Mouse (Mus musculus): Measurements from ENCODE around the gene Ascl1. TPM values are rescaled to one million over a fixed set of nuclear protein-coding genes. Genes with fewer than 3 reads are reported as not detected.

The Ascl1 gene
- 9.3 and 13.5 TPM in 2 replicates for polyA plus RNA-seq (2014; fragmentation: Nextera tagmentation; extraction: Ambion mirVana)

GRCm38 (mm10) chr10:87493576-87493975 is at the start of gene Ascl1:
Ascl1 (minus strand) TSS chr10:87493660.
- peak; percentile 60 for ATAC-seq (ENCODE audit: low FRiP score)
- WGBS = under 1% methylated on average over 32 of the region's 34 CpGs
- peak within 1 kb of the TSS; percentile 82 for H3K9ac ChIP-seq

GRCm38 (mm10) chr10:87534172-87534571 is 40.7 kb upstream of the Ascl1 start:
- no peaks in the 10 kb centered on the region for H3K4me1 ChIP-seq (replicated peaks; ENCODE audit: control insufficient read depth, insufficient read depth, low read length)
- H3K4me2 ChIP-seq (replicated peaks) = no peak overlapping the region
- WGBS = 89% methylated on average over 1 of the region's 1 CpGs
- DNase-seq (ENCODE audit: low spot score) (no peak), ATAC-seq (ENCODE audit: low FRiP score) (no peak)
- no peak overlapping the region for H3K4me3 ChIP-seq (replicated peaks; ENCODE audit: low read length)
- no peaks in the 10 kb centered on the region for H3K36me3 ChIP-seq (replicated peaks; ENCODE audit: control insufficient read depth, insufficient read depth)
- H3K27ac ChIP-seq = no peak overlapping the region
- H3K27me3 ChIP-seq (ENCODE audit: control insufficient read depth, insufficient read depth, low read length) = no peaks in the 10 kb centered on the region
- H3K9ac ChIP-seq = no peak overlapping the region
- no peaks in the 10 kb centered on the region for H3K9me3 ChIP-seq (ENCODE audit: control insufficient read depth, low read length)

More at GRCm38 (mm10) chr10:87493576-87493975, at the start of gene Ascl1:
- H3K27ac ChIP-seq = peak within 1 kb of the TSS; percentile 90
- peaks cover 10% of the 10 kb centered on the region for H3K27me3 ChIP-seq (ENCODE audit: control insufficient read depth, insufficient read depth, low read length)
- peak within 1 kb of the TSS; percentile 68 for H3K4me3 ChIP-seq (replicated peaks; ENCODE audit: low read length)
- peak; percentile 48 for DNase-seq (ENCODE audit: low spot score)
- peaks cover 28% of the 10 kb centered on the region for H3K4me1 ChIP-seq (replicated peaks; ENCODE audit: control insufficient read depth, insufficient read depth, low read length)
- peak within 1 kb of the TSS; percentile 94 for H3K4me2 ChIP-seq (replicated peaks)
- H3K36me3 ChIP-seq (replicated peaks; ENCODE audit: control insufficient read depth, insufficient read depth) = no peaks in the 10 kb centered on the region
- H3K9me3 ChIP-seq (ENCODE audit: control insufficient read depth, low read length) = peaks cover 5% of the 10 kb centered on the region; the same call in 1 of the 2 replicates

DNA sequence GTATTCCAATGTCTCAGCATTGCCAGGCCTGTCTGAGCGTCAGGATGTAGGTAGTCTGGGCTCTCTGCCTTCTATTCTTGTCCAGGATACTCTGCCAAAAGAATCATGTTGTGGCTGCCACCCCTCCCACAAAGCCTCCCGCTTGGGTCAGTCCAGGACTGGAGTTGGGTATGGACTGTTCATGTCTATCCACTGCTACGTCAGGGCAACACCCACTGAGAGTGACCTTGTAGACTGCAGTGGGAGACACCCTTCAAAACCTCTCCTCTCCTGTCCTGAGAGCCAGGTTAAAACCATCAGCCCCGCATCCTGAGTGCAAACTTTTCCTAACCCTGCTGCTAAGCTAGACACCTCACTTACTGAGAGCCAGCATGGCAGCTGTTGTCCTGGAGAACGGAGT is 28.2 kb upstream of the Ascl1 start, which contains the start of gene Pah:
Pah (plus strand) TSS at position 150 of the 400 bp plus-strand sequence.
- H3K27ac ChIP-seq = no peak within 1 kb of the TSS
- no peak within 1 kb of the TSS for H3K9ac ChIP-seq
- DNase-seq (ENCODE audit: low spot score) (no peak), ATAC-seq (ENCODE audit: low FRiP score) (no peak)
- H3K27me3 ChIP-seq (ENCODE audit: control insufficient read depth, insufficient read depth, low read length) = no peaks in the 10 kb centered on the region
- no peaks in the 10 kb centered on the region for H3K36me3 ChIP-seq (replicated peaks; ENCODE audit: control insufficient read depth, insufficient read depth)
- H3K4me3 ChIP-seq (replicated peaks; ENCODE audit: low read length) = no peak within 1 kb of the TSS
- no peak within 1 kb of the TSS for H3K4me2 ChIP-seq (replicated peaks)
- no peaks in the 10 kb centered on the region for H3K9me3 ChIP-seq (ENCODE audit: control insufficient read depth, low read length)
- 90% methylated on average over 5 of the region's 5 CpGs for WGBS
- no peaks in the 10 kb centered on the region for H3K4me1 ChIP-seq (replicated peaks; ENCODE audit: control insufficient read depth, insufficient read depth, low read length)

DNA sequence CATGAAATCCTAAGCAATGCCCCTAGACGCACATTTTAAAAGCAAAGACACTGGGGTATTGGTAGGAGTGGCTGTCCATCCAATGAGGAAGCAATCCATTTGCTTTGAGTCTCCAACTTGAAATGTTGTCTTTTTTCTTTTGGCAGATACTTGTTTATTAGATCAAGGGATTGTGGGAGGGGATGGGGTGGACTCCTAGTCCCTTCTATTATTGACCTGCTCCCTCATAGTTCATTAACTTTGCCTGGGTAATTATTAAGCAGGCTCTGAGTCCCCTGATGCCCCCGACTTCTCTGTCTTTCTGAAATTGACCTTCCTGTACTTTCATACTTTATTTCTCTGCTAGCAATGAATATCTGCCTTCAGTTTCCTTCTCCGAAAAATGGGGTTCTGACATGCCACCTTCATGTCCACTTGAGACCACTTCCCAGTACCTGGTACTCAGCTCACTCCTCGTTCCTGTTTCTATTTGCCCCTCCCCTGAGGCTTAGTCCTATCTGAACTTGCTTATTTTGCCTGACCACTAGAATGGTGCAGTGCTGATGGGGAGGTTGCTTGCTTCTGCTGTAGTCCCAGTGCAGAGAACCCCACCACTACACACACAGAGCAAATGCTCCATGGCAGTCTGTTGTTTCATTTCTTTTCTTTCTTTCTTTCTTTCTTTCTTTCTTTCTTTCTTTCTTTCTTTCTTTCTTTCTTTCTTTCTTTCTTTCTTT is 27.1 kb upstream of the Ascl1 start:
- DNase-seq (ENCODE audit: low spot score) = no peak
- no peak overlapping the region for H3K4me2 ChIP-seq (replicated peaks)
- H3K9ac ChIP-seq = no peak overlapping the region
- H3K9me3 ChIP-seq (ENCODE audit: control insufficient read depth, low read length) = no peaks in the 10 kb centered on the region
- H3K27me3 ChIP-seq (ENCODE audit: control insufficient read depth, insufficient read depth, low read length) = no peaks in the 10 kb centered on the region
- no peaks in the 10 kb centered on the region for H3K36me3 ChIP-seq (replicated peaks; ENCODE audit: control insufficient read depth, insufficient read depth)
- no peak overlapping the region for H3K4me3 ChIP-seq (replicated peaks; ENCODE audit: low read length)
- WGBS = 79% methylated on average over 4 of the region's 4 CpGs
- H3K27ac ChIP-seq = no peak overlapping the region
- H3K4me1 ChIP-seq (replicated peaks; ENCODE audit: control insufficient read depth, insufficient read depth, low read length) = no peaks in the 10 kb centered on the region
- no peak for ATAC-seq (ENCODE audit: low FRiP score)

GRCm38 (mm10) chr10:87518585-87518984 is 25.1 kb upstream of the Ascl1 start:
- H3K27me3 ChIP-seq (ENCODE audit: control insufficient read depth, insufficient read depth, low read length) = no peaks in the 10 kb centered on the region
- DNase-seq (ENCODE audit: low spot score) (no peak), ATAC-seq (ENCODE audit: low FRiP score) (no peak)
- H3K27ac ChIP-seq = no peak overlapping the region
- no peaks in the 10 kb centered on the region for H3K36me3 ChIP-seq (replicated peaks; ENCODE audit: control insufficient read depth, insufficient read depth)
- no peaks in the 10 kb centered on the region for H3K4me1 ChIP-seq (replicated peaks; ENCODE audit: control insufficient read depth, insufficient read depth, low read length)
- no peak overlapping the region for H3K4me2 ChIP-seq (replicated peaks)
- 89% methylated on average over 2 of the region's 2 CpGs for WGBS
- no peak overlapping the region for H3K9ac ChIP-seq
- H3K4me3 ChIP-seq (replicated peaks; ENCODE audit: low read length) = no peak overlapping the region
- no peaks in the 10 kb centered on the region for H3K9me3 ChIP-seq (ENCODE audit: control insufficient read depth, low read length)

GRCm38 (mm10) chr10:87513052-87513451 is 19.6 kb upstream of the Ascl1 start:
- Histone ChIP-seq H3K27me3 (ENCODE audit: control insufficient read depth, insufficient read depth, low read length) (no peaks in the 10 kb centered on the region), H3K4me1 (replicated peaks; ENCODE audit: control insufficient read depth, insufficient read depth, low read length) (no peaks in the 10 kb centered on the region), H3K27ac (no peak overlapping the region), H3K9me3 (ENCODE audit: control insufficient read depth, low read length) (no peaks in the 10 kb centered on the region), H3K36me3 (replicated peaks; ENCODE audit: control insufficient read depth, insufficient read depth) (no peaks in the 10 kb centered on the region), H3K4me3 (replicated peaks; ENCODE audit: low read length) (no peak overlapping the region), H3K9ac (no peak overlapping the region), H3K4me2 (replicated peaks) (no peak overlapping the region)
- DNase-seq (ENCODE audit: low spot score) = no peak
- no peak for ATAC-seq (ENCODE audit: low FRiP score)

DNA sequence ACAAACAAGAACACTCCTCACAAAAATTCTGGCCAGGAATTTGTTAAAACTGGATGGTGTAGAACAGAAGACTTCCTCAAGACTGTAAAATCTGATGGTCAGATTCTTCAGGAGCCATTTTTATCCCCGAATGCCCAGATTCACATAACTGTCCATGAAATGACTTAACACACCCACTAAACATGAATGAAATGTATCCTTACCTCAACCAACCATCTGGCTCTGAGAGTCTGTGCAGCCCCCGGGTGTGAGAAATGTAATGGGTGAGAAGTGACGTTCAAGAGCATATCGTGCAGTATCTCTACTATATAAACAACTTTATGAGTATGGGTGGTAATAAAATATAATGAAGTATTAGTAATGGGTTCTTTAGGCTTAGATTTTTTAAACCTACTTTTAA is 15.1 kb upstream of the Ascl1 start:
- no peak for DNase-seq (ENCODE audit: low spot score)
- 91% methylated on average over 4 of the region's 4 CpGs for WGBS

DNA sequence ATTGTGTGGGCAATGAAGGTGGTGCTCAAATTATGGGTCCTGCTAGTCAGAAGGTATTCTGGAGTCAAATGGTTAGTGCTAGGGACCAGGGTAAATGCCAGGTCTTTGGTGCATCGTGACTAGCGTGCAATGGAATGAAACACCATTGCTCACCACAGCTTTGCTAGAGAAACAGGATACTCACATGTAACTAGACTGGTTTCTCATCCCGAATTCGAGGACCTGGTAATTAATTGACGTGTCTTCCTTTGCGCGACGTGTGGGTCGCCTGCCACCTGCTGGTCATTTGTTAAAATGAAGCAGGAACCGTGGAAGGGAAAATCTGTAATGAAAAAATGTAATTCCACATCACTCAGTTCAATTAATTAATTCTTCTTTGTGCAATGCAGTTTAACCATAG is 10.5 kb upstream of the Ascl1 start:
- Histone ChIP-seq H3K27ac (no peak overlapping the region), H3K4me1 (replicated peaks; ENCODE audit: control insufficient read depth, insufficient read depth, low read length) (no peaks in the 10 kb centered on the region; the same call in 1 of the 2 replicates), H3K9ac (no peak overlapping the region), H3K4me3 (replicated peaks; ENCODE audit: low read length) (no peak overlapping the region), H3K36me3 (replicated peaks; ENCODE audit: control insufficient read depth, insufficient read depth) (no peaks in the 10 kb centered on the region), H3K4me2 (replicated peaks) (peak overlapping the region; percentile 14), H3K27me3 (ENCODE audit: control insufficient read depth, insufficient read depth, low read length) (peaks cover 11% of the 10 kb centered on the region; the same call in 1 of the 2 replicates), H3K9me3 (ENCODE audit: control insufficient read depth, low read length) (no peaks in the 10 kb centered on the region)
- 3% methylated on average over 10 of the region's 10 CpGs for WGBS
- DNase-seq (ENCODE audit: low spot score) (peak; percentile 82), ATAC-seq (ENCODE audit: low FRiP score) (peak; percentile 38; the same call in 1 of the 2 replicates)

More for the DNA sequence above, 15.1 kb upstream of the Ascl1 start:
- H3K9ac ChIP-seq = no peak overlapping the region
- H3K4me2 ChIP-seq (replicated peaks) = no peak overlapping the region
- H3K27me3 ChIP-seq (ENCODE audit: control insufficient read depth, insufficient read depth, low read length) = no peaks in the 10 kb centered on the region
- no peaks in the 10 kb centered on the region for H3K4me1 ChIP-seq (replicated peaks; ENCODE audit: control insufficient read depth, insufficient read depth, low read length)
- no peaks in the 10 kb centered on the region for H3K9me3 ChIP-seq (ENCODE audit: control insufficient read depth, low read length)
- no peaks in the 10 kb centered on the region for H3K36me3 ChIP-seq (replicated peaks; ENCODE audit: control insufficient read depth, insufficient read depth)
- H3K27ac ChIP-seq = no peak overlapping the region
- no peak overlapping the region for H3K4me3 ChIP-seq (replicated peaks; ENCODE audit: low read length)
- ATAC-seq (ENCODE audit: low FRiP score) = no peak

- Histone ChIP-seq H3K9me3 (ENCODE audit: control insufficient read depth, low read length) (peaks cover 5% of the 10 kb centered on the region; the same call in 1 of the 2 replicates), H3K27me3 (ENCODE audit: control insufficient read depth, insufficient read depth, low read length) (peaks cover 16% of the 10 kb centered on the region; the same call in 1 of the 2 replicates), H3K4me3 (replicated peaks; ENCODE audit: low read length) (no peak overlapping the region), H3K36me3 (replicated peaks; ENCODE audit: control insufficient read depth, insufficient read depth) (no peaks in the 10 kb centered on the region), H3K4me1 (replicated peaks; ENCODE audit: control insufficient read depth, insufficient read depth, low read length) (no peaks in the 10 kb centered on the region; the same call in 1 of the 2 replicates), H3K27ac (no peak overlapping the region), H3K9ac (no peak overlapping the region), H3K4me2 (replicated peaks) (no peak overlapping the region)
- 12% methylated on average over 5 of the region's 5 CpGs for WGBS
- no peak for ATAC-seq (ENCODE audit: low FRiP score)
- DNase-seq (ENCODE audit: low spot score) = no peak
These were observed 8.8 kb upstream of the Ascl1 start for GRCm38 (mm10) chr10:87502283-87502682.

Data from hindbrain, embryonic 14.5 days (tissue).